Mouse (Mus musculus): ENCODE results near the gene Ppp1r2. TPM values are rescaled to one million over a fixed set of nuclear protein-coding genes. Genes with fewer than 3 reads are reported as not detected.

Ppp1r2 gene
- polyA plus RNA-seq, 1 experiment = 47.6 TPM

DNA sequence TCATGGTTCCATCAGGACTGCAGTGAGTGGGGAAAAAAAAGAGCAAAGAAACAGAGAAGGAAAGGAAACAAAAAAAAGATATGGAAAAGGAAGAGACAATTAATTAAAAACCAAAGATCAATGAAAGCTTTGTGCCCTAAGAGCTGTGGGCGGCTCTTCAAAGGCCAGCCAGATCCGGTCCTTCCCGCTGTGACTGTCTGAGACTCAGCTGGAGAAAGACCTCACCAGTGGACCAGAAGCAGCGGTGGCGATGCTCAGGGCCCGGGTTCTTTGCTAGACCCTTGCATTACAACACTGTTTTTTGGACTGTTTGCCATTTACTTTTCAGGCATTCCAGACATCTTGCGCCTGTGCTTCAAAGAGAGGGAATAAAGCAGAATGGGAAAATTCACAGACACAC, 25.4 kb upstream of the Ppp1r2 start:
- H3K4me1 ChIP-seq (ENCODE audit: control insufficient read depth, insufficient read depth, insufficient read length, low read length) = peaks cover 2% of the 10 kb centered on the region; the same call in 1 of the 2 replicates
- no peak overlapping the region for H3K27ac ChIP-seq (replicated peaks; ENCODE audit: low read depth, low read length)
- H3K4me3 ChIP-seq (ENCODE audit: insufficient read depth, low read depth, low read length) = no peak overlapping the region

DNA sequence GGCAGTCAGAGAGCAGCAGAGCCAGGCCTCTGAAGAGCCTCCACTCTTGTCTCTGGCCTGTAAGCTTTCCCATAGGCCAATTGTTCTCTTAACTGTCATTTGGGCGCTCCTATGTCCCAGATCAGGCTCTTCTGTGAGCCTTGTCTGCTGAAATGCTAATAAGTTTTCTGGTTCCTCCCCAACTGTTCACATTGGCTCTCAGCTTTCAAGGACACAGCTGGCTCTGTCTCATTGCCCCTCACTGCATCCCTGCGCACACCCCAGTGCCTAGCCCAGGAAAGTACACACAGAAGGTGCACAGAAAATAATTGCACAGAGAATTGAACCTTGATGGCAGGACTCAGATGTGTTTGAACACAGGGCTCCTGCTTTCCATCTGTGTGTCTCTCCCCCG, 24.9 kb upstream of the Ppp1r2 start:
- no peak overlapping the region for H3K27ac ChIP-seq (replicated peaks; ENCODE audit: low read depth, low read length)
- peaks cover 2% of the 10 kb centered on the region; the same call in 1 of the 2 replicates for H3K4me1 ChIP-seq (ENCODE audit: control insufficient read depth, insufficient read depth, insufficient read length, low read length)
- no peak overlapping the region for H3K4me3 ChIP-seq (ENCODE audit: insufficient read depth, low read depth, low read length)

DNA sequence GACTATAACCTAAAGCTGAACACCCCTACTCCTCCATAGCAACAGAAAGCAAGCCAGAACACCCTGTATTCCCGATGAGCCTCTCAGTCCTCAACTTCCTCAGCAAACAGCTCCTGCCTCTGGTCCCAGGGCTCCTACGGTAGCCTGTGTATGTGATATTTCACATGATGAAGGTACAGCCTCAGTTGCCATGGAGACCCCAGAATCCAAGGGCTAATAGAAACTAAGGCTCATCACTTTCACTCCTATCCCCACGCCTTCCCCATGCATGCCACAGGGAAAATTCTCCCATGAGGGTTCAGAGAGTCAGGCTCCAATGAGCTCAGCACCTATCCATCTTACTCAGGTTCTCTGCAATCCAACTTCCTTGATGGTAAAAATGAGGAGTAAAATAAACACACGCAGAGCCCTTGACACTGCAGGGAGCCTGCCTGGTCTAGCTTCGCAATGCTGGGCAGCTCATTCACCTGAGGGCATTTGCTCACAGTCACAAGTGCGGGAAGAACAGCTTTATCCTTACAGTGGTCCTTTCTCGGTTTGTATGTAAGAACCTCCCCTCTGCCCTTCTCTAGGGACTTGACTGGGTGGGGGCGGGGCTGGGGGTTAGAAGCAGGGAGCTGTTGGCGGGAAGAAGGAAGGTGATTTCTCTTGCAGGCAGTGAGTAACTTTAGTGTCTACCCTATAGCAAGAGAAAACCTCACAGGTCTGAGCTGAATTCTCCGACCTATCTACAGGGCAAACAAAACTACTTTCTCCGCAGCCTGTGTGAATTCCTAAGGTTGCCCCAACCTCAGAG, 24.3 kb upstream of the Ppp1r2 start:
- no peak overlapping the region for H3K27ac ChIP-seq (replicated peaks; ENCODE audit: low read depth, low read length)
- H3K4me3 ChIP-seq (ENCODE audit: insufficient read depth, low read depth, low read length) = no peak overlapping the region
- H3K4me1 ChIP-seq (ENCODE audit: control insufficient read depth, insufficient read depth, insufficient read length, low read length) = peaks cover 2% of the 10 kb centered on the region; the same call in 1 of the 2 replicates

DNA sequence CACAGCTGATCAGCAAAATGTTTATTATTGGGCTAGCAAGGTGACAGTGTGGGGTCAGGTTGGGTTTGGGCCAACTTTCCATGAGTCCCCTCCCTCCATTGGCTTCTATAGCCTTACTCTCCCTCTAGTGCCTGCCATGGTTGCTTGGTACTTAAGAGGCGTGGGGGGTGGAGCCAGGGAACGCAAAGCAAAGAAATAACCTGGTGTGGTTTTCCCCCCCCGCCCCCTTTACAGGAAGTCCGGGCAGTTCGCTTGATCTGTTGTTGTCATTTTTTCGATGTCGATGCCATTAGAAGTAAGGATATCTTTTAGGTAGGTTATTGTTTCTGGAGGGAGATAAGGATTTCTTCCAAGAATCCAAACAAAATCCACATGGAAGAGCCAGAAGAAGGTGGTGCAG, 22.0 kb upstream of the Ppp1r2 start:
- Histone ChIP-seq H3K27ac (replicated peaks; ENCODE audit: low read depth, low read length) (no peak overlapping the region), H3K4me3 (ENCODE audit: insufficient read depth, low read depth, low read length) (no peak overlapping the region), H3K4me1 (ENCODE audit: control insufficient read depth, insufficient read depth, insufficient read length, low read length) (no peaks in the 10 kb centered on the region)

DNA sequence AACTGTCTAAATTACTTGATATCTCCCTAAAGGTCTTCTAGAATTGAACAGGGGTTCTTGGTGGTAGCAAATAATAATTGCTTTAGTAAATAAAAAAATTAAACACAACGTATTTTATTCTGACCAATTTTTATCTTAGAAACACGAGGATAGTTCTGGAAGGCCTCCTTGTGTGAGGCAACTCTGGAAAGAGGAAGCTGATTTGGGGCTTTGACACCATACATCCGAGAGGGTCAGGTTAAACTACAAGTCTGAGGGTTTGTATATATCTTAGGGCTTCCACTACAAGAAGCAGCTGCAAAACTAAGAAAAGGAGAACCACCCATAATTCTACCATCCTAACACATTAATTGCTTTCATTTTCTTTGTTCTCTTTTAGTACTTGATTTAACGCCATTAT, 18.7 kb upstream of the Ppp1r2 start:
- Histone ChIP-seq H3K27ac (replicated peaks; ENCODE audit: low read depth, low read length) (no peak overlapping the region), H3K4me1 (ENCODE audit: control insufficient read depth, insufficient read depth, insufficient read length, low read length) (peaks cover 3% of the 10 kb centered on the region; the same call in 1 of the 2 replicates), H3K4me3 (ENCODE audit: insufficient read depth, low read depth, low read length) (no peak overlapping the region)

DNA sequence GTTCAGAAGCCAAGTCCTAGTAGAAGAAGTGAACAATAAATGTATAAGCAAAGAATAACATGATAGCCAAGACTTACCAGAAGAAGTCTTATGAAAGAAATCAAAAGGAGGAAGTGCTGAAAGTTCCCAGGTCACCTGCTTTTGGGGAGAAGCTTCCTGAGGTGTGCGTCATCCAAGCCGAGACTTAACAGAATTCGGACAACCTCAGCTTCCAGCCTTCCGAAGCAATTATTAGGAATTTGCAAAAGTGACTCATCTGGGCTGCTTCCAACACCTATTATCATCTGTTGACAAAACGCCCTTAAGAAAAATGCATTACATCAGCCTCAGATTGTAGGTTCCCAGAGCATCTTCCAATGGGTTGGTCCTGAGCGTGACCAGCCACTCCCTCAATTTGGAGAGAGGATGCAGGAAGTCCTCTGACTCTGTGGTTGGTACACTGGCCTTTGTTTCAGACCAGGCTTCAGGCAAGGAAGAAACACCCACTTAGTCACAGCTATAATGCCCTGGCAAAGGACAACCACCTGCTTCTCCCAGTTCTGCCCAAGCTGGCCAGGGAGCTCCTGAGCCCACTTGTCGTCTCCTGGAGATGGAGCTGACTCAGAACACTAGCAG, 15.8 kb upstream of the Ppp1r2 start:
- peak overlapping the region; percentile 36 for H3K4me3 ChIP-seq (ENCODE audit: insufficient read depth, low read depth, low read length)

DNA sequence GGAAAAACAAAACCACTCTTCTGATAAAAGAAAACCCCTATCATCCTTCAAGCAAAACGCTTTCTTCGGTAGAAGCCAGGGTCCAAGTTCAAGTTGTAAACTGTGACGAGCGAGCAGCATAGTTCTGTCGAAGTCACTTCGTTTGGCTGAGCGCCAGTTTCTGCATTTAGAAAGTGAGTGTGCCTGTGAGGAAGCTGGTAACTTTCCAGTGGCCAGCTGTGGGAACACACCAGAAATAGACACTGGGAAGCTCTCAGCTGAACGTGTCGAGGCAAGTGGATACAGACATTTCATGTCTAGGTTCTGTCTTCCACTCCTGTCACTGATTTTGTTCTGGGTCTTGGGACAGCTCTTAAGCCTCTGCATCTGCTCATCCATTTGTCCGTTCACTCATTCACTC, 15.2 kb upstream of the Ppp1r2 start:
- peaks cover 6% of the 10 kb centered on the region; the same call in 1 of the 2 replicates for H3K4me1 ChIP-seq (ENCODE audit: control insufficient read depth, insufficient read depth, insufficient read length, low read length)
- H3K27ac ChIP-seq (replicated peaks; ENCODE audit: low read depth, low read length) = peak overlapping the region; percentile 99
- peak overlapping the region; percentile 36 for H3K4me3 ChIP-seq (ENCODE audit: insufficient read depth, low read depth, low read length)

More for the DNA sequence above, 15.8 kb upstream of the Ppp1r2 start:
- Histone ChIP-seq H3K27ac (replicated peaks; ENCODE audit: low read depth, low read length) (peak overlapping the region; percentile 99), H3K4me1 (ENCODE audit: control insufficient read depth, insufficient read depth, insufficient read length, low read length) (peaks cover 6% of the 10 kb centered on the region; the same call in 1 of the 2 replicates)

DNA sequence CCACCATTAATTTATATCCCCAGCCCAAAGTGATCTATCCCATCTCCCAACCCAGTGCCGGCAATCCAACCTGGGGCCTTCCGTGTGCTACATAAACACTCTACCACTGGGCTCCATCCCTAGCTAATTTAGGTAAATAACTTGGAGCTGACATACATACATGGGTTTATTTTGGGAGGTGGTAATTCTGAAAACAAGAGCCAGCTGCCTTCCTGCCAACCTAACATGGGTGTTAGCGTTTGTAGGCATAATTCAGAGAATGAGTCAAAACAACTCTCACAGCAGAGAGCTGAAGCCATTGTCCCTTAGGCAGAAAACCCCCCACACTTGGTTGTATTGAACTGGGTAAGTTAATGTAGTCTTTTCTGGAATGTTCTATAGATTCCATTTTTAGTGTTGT, 12.6 kb upstream of the Ppp1r2 start:
- Histone ChIP-seq H3K4me3 (ENCODE audit: insufficient read depth, low read depth, low read length) (no peak overlapping the region), H3K27ac (replicated peaks; ENCODE audit: low read depth, low read length) (no peak overlapping the region), H3K4me1 (ENCODE audit: control insufficient read depth, insufficient read depth, insufficient read length, low read length) (peaks cover 6% of the 10 kb centered on the region; the same call in 1 of the 2 replicates)

DNA sequence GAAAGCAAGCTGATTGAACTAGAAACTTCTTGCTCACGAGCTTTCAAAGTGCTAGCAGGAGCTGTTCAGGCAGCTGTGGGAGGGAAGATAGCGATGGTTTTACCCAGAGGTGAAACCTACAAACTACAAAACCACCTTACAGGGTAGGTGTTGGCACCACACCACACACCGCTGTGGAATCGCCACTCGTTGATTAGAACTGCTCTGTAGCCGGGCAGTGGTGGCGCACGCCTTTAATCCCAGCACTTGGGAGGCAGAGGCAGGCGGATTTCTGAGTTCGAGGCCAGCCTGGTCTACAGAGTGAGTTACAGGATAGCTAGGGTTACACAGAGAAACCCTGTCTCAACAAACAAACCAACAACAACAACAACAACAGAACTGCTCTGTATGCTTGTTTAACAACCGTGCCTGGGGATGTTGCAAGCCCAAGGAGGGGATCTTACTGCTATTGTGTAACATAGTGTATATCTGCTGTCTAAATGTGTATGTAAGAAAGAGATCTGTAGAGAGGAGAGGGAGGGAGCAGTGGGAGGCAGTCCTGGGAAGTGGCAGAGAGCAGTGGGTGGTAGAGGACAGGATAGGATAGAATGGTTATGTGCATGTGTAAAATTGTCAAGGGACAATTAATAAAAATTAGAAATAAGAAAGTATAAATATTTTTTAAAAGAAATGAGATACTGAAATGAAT, 11.9 kb upstream of the Ppp1r2 start:
- peaks cover 12% of the 10 kb centered on the region; the same call in 1 of the 2 replicates for H3K4me1 ChIP-seq (ENCODE audit: control insufficient read depth, insufficient read depth, insufficient read length, low read length)
- no peak overlapping the region for H3K4me3 ChIP-seq (ENCODE audit: insufficient read depth, low read depth, low read length)
- H3K27ac ChIP-seq (replicated peaks; ENCODE audit: low read depth, low read length) = 0 out of 2 replicates have a peak overlapping the region, but pooled peaks have one; percentile 1

DNA sequence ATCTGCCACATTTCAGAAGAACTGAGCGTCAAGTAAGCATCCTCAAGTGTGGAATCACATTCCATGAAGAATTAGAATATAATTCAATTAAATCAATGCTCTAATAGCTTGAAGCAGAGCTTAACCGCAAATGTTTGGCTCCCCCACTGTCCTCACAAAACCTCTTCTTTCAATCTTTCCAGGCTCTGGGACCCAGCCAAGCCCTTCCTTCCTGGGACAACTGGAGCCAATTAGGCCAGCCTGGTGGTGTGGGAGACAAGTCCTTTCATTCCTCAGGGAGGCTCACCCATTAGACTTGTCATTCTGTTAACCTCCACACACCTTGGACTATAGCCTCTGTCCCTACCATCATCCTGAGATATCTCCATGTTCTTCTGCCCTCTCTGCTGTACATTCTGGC, 6.9 kb upstream of the Ppp1r2 start:
- Histone ChIP-seq H3K4me1 (ENCODE audit: control insufficient read depth, insufficient read depth, insufficient read length, low read length) (peaks cover 20% of the 10 kb centered on the region), H3K27ac (replicated peaks; ENCODE audit: low read depth, low read length) (0 out of 2 replicates have a peak overlapping the region, but pooled peaks have one; percentile 32), H3K4me3 (ENCODE audit: insufficient read depth, low read depth, low read length) (no peak overlapping the region)

DNA sequence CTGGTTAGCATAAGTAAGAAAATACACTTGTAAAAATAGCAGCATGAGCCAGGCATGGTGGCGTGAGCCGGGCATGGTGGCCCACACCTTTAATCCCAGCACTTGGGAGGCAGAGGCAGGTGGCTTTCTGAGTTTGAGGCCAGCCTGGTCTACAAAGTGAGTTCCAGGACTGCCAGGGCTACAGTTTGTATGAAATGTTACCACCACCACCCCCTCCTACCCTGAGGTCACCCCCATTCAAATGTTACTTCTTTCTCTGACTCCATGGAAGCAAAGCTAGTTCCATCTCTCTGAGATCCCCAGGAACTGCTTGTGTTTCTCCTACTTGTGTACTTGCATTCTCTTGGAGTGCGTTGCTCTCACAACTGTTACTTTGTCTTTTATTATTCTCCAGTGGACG, 5.1 kb upstream of the Ppp1r2 start:
- Histone ChIP-seq H3K4me1 (ENCODE audit: control insufficient read depth, insufficient read depth, insufficient read length, low read length) (peaks cover 19% of the 10 kb centered on the region), H3K4me3 (ENCODE audit: insufficient read depth, low read depth, low read length) (no peak overlapping the region), H3K27ac (replicated peaks; ENCODE audit: low read depth, low read length) (no peak overlapping the region)

DNA sequence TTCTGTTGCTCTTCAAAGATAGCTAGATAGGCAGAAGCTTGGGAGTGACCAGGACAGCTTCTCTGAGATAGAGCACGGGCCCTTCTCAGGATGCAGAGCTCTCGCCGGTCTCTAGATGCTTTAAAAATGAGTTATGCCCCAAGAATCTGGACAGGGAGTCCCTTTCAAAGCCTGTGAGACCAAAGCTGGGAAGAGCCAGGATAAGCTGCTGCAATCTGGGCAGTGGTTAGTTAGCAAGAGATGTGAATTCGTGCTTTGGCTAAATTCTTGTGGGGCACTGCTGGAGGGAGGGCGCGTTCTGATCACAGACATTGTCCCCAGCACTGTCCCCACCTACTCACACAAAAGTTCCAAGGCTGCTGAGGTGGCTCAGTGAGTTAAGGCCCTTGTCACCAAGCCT, 3.5 kb upstream of the Ppp1r2 start:
- Histone ChIP-seq H3K4me3 (ENCODE audit: insufficient read depth, low read depth, low read length) (no peak overlapping the region), H3K27ac (replicated peaks; ENCODE audit: low read depth, low read length) (peak overlapping the region; percentile 92)

DNA sequence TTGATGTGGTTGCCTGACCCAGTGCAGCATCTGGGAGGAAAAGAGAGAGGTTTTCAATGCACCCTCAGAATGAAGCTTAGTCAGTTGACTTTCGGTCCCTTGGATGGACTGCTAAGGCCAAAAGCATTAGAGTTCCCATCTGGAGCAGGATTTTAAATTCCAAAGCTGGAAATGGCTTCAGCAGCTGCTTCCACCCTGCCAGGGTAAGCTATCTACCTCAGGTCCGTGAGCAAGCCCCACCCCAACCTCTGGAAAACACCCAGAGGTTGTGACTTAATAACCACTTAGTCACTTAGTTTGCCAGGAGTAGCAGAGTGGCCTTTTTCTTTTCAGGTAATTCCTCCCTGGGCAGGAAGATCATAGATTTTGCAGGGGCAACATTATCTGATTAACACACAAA, 3.0 kb upstream of the Ppp1r2 start:
- H3K4me3 ChIP-seq (ENCODE audit: insufficient read depth, low read depth, low read length) = no peak overlapping the region
- peak overlapping the region; percentile 96 for H3K27ac ChIP-seq (replicated peaks; ENCODE audit: low read depth, low read length)
- H3K4me1 ChIP-seq (ENCODE audit: control insufficient read depth, insufficient read depth, insufficient read length, low read length) = peaks cover 19% of the 10 kb centered on the region

More for the DNA sequence above, 3.5 kb upstream of the Ppp1r2 start:
- H3K4me1 ChIP-seq (ENCODE audit: control insufficient read depth, insufficient read depth, insufficient read length, low read length) = peaks cover 19% of the 10 kb centered on the region

DNA sequence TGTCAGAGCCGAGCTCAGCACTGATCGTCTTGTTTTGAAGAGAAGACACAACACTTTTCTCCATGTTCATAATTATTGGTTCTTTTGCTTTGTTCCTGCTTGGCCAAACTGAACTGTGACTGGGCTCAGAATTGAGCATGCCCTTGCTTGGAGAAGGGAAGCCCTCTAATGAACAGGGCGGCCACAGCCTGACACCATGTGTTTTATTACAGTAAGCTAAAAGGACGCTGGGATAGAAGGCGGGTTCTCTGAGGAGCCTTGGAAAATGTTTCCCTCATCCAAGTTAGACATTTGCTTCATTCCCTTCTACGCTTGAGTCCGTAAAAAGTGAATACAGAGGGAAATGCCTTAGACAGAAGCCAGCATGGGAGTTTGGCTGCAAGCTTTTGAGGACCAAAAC, 1.9 kb upstream of the Ppp1r2 start:
- 0 out of 2 replicates have a peak overlapping the region, but pooled peaks have one; percentile 2 for H3K4me3 ChIP-seq (ENCODE audit: insufficient read depth, low read depth, low read length)
- peak overlapping the region; percentile 96 for H3K27ac ChIP-seq (replicated peaks; ENCODE audit: low read depth, low read length)
- H3K4me1 ChIP-seq (ENCODE audit: control insufficient read depth, insufficient read depth, insufficient read length, low read length) = peaks cover 13% of the 10 kb centered on the region

DNA sequence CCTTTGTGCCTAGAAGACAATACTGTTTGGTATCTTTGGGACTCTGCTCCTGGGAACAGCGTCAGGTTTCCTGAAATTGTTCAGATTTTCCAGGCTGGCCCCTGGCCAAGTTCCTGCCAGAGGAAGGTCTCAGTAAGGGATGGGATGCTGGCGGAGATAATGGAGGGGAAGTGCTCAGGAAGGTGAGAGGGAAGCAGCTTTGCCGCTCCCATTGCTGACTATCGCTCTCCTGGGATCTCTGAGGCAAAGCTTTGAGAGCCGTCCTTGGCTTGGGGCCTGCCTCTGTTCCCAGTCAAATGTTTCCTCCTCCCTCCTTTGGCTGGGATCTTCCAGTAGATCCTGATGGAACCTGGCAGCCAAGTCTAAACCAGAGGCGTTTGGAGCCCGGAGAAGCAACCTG, 1.5 kb upstream of the Ppp1r2 start:
- H3K4me3 ChIP-seq (ENCODE audit: insufficient read depth, low read depth, low read length) = 0 out of 2 replicates have a peak overlapping the region, but pooled peaks have one; percentile 2
- H3K27ac ChIP-seq (replicated peaks; ENCODE audit: low read depth, low read length) = peak overlapping the region; percentile 96
- H3K4me1 ChIP-seq (ENCODE audit: control insufficient read depth, insufficient read depth, insufficient read length, low read length) = peaks cover 9% of the 10 kb centered on the region
